In genomic region chr2:32305668-32306067, GRCm38 (mm10) we compare ENCODE assay signal across 31 mouse cellular contexts. TPM values are rescaled to one million over a fixed set of nuclear protein-coding genes. Genes with fewer than 3 reads are reported as not detected.
DNase-seq lines count a peak whose midpoint lies in the region; ATAC-seq and TF ChIP-seq lines count a peak whose summit lies in the region.
"Had no signal": no experiment of that assay in that cellular context is flagged by ENCODE, and none has a peak within 500 bp of the region (broad histone marks: within the 10 kb centered on the region; RNA-seq: fewer than 3 reads in every experiment).

No protein-coding gene starts in this region.

- H3K27me3 ChIP-seq in embryonic facial prominence, embryonic 10.5 days (replicated peaks; ENCODE audit: low read depth, poor library complexity, severe bottlenecking), result peaks cover 4% of the 10 kb centered on the region
- H3K27me3 ChIP-seq in limb, embryonic 11.5 days (ENCODE audit: control insufficient read depth, insufficient read depth, low read length), result no peaks in the 10 kb centered on the region
- H3K27me3 ChIP-seq: embryonic facial prominence, embryonic 15.5 days; forebrain, embryonic 15.5 days had no signal

- H3K4me1 ChIP-seq in embryonic facial prominence, embryonic 10.5 days, result peaks cover 35% of the 10 kb centered on the region
- peaks cover 13% of the 10 kb centered on the region for H3K4me1 ChIP-seq in limb, embryonic 11.5 days (ENCODE audit: control insufficient read depth, insufficient read depth, low read length)
- H3K4me1 ChIP-seq: forebrain, embryonic 12.5 days; forebrain, embryonic 15.5 days had no signal

- TF ChIP-seq CTCF in layer of hippocampus, adult 2 months (conservative IDR thresholded peaks at IDR 0.05), result no peak

- peak overlapping the region; percentile 34 for H3K9ac ChIP-seq in limb, embryonic 11.5 days (ENCODE audit: low read length)
- H3K9ac ChIP-seq: embryonic facial prominence, embryonic 15.5 days; forebrain, embryonic 12.5 days; forebrain, embryonic 15.5 days; heart, embryonic 13.5 days; hindbrain, embryonic 14.5 days had no signal

- H3K27ac ChIP-seq in layer of hippocampus, adult 2 months, result peak overlapping the region; percentile 63; the same call in 1 of the 2 replicates
- peak overlapping the region; percentile 36; the same call in 1 of the 2 replicates for H3K27ac ChIP-seq in embryonic facial prominence, embryonic 10.5 days (replicated peaks)
- no peak overlapping the region; the same call in 1 of the 2 replicates for H3K27ac ChIP-seq in limb, embryonic 11.5 days (replicated peaks; ENCODE audit: low read depth, low read length)
- H3K27ac ChIP-seq: embryonic facial prominence, embryonic 15.5 days; forebrain, embryonic 12.5 days; forebrain, embryonic 15.5 days; heart, embryonic 10.5 days; heart, embryonic 13.5 days; hindbrain, embryonic 14.5 days; hindbrain, postnatal 0 days had no signal

- peak; percentile 32 to 40 for DNase-seq in cerebellum, postnatal 25 days
- no peak for DNase-seq in cerebellum, adult 9-11 months
- DNase-seq in layer of hippocampus, adult 2 months (ENCODE audit: low spot score in 2 of 2), result no peak
- no peak for DNase-seq in layer of hippocampus, postnatal 25 days (ENCODE audit: extremely low spot score in 1 of 2, low spot score in 1 of 2)
- DNase-seq in embryonic facial prominence, embryonic 10.5 days (ENCODE audit: low spot score), result no peak
- DNase-seq in limb, embryonic 11.5 days (ENCODE audit: low spot score), result no peak
- no peak for DNase-seq in Muller cell, postnatal 12 days (ENCODE audit: inconsistent ontology term)
- DNase-seq in adrenal gland, postnatal 36 days, result no peak
- DNase-seq: adrenal gland, adult 8-10 months; adrenal gland, postnatal 25 days; B cell, adult 2 months; cerebellum, adult 11 months; cerebellum, postnatal 14 days; embryo, embryonic 11 days; gastrocnemius, postnatal 14 days; heart, adult 18-20 months; heart, postnatal 14 days; heart, postnatal 4 days; kidney, adult 18-20 months had no signal

- H3K36me3 ChIP-seq in embryonic facial prominence, embryonic 10.5 days (replicated peaks), result peaks cover 98% of the 10 kb centered on the region
- H3K36me3 ChIP-seq in limb, embryonic 11.5 days (ENCODE audit: control insufficient read depth, insufficient read depth, low read length), result peaks cover 27% of the 10 kb centered on the region

- no peak overlapping the region for H3K4me2 ChIP-seq in limb, embryonic 11.5 days (ENCODE audit: low read depth, severe bottlenecking)
- H3K4me2 ChIP-seq: embryonic facial prominence, embryonic 15.5 days; forebrain, embryonic 12.5 days; forebrain, embryonic 15.5 days; heart, embryonic 13.5 days; hindbrain, embryonic 14.5 days had no signal

- no peak for ATAC-seq in limb, embryonic 11.5 days (ENCODE audit: insufficient number of reproducible peaks, low FRiP score, low TSS enrichment, low read depth)
- ATAC-seq: activated CD4-positive, CD25-positive, alpha-beta regulatory T cell, adult 4 months; CD4-positive, CD25-positive, alpha-beta regulatory T cell, adult 4 months; forebrain, embryonic 15.5 days; hindbrain, postnatal 0 days; inflammation-experienced regulatory T-cells, adult 6 months; intestine, embryonic 16.5 days had no signal

- H3K4me3 ChIP-seq in layer of hippocampus, adult 2 months, result no peak overlapping the region
- H3K4me3 ChIP-seq in embryonic facial prominence, embryonic 10.5 days, result no peak overlapping the region
- no peak overlapping the region for H3K4me3 ChIP-seq in limb, embryonic 11.5 days (ENCODE audit: low read depth, low read length)
- H3K4me3 ChIP-seq: embryonic facial prominence, embryonic 15.5 days; forebrain, embryonic 12.5 days; forebrain, embryonic 15.5 days; heart, embryonic 10.5 days; heart, embryonic 13.5 days had no signal

- no peaks in the 10 kb centered on the region for H3K9me3 ChIP-seq in embryonic facial prominence, embryonic 10.5 days
- no peaks in the 10 kb centered on the region for H3K9me3 ChIP-seq in limb, embryonic 11.5 days (ENCODE audit: control insufficient read depth, low read length)
- H3K9me3 ChIP-seq: embryonic facial prominence, embryonic 15.5 days; forebrain, embryonic 12.5 days; forebrain, embryonic 15.5 days; heart, embryonic 10.5 days; heart, embryonic 13.5 days had no signal

- 93% methylated on average over 5 of the region's 5 CpGs for WGBS in embryonic facial prominence, embryonic 10.5 days
- 92% methylated on average over 5 of the region's 5 CpGs for WGBS in limb, embryonic 11.5 days

RNA-seq across cellular contexts. Expression of gene Swi5, which starts 17.8 kb away (rescaled TPM):
- 100 to 1,000 TPM; 212 to 222 TPM for total RNA-seq in layer of hippocampus, adult 2 months (2021)
- 100 to 1,000 TPM; 206 to 208 TPM for total RNA-seq in layer of hippocampus, postnatal 25 days (2021)
- 522 and 535 TPM in 2 replicates for polyA plus RNA-seq in embryonic facial prominence, embryonic 10.5 days (2016; fragmentation: Nextera tagmentation; extraction: Ambion mirVana)
- polyA plus RNA-seq in limb, embryonic 11.5 days (2014; fragmentation: Nextera tagmentation; extraction: Ambion mirVana), result 272 and 354 TPM in 2 replicates
- total RNA-seq in adrenal gland, postnatal 36 days (2021), result 100 to 1,000 TPM; 289 to 304 TPM

RNA-seq across cellular contexts. Expression of gene Golga2, which starts 18.5 kb away (rescaled TPM):
- total RNA-seq in layer of hippocampus, adult 2 months (2021), result 10 to 100 TPM; 87.9 TPM
- total RNA-seq in layer of hippocampus, postnatal 25 days (2021), result 10 to 100 TPM; 81.4 to 89.9 TPM
- polyA plus RNA-seq in embryonic facial prominence, embryonic 10.5 days (2016; fragmentation: Nextera tagmentation; extraction: Ambion mirVana), result 20.2 and 22.5 TPM in 2 replicates
- 18.1 and 18.9 TPM in 2 replicates for polyA plus RNA-seq in limb, embryonic 11.5 days (2014; fragmentation: Nextera tagmentation; extraction: Ambion mirVana)
- total RNA-seq in adrenal gland, postnatal 36 days (2021), result 10 to 100 TPM; 73.0 to 74.2 TPM

RNA-seq across cellular contexts. Expression of gene Uck1, which starts 45.7 kb away (rescaled TPM):
- 10 to 100 TPM; 55.3 to 57.8 TPM for total RNA-seq in layer of hippocampus, adult 2 months (2021)
- total RNA-seq in layer of hippocampus, postnatal 25 days (2021), result 10 to 100 TPM; 52.8 to 60.0 TPM
- polyA plus RNA-seq in embryonic facial prominence, embryonic 10.5 days (2016; fragmentation: Nextera tagmentation; extraction: Ambion mirVana), result 74.7 and 84.0 TPM in 2 replicates
- polyA plus RNA-seq in limb, embryonic 11.5 days (2014; fragmentation: Nextera tagmentation; extraction: Ambion mirVana), result 58.6 and 61.5 TPM in 2 replicates
- 100 to 1,000 TPM; 118 to 120 TPM for total RNA-seq in adrenal gland, postnatal 36 days (2021)

RNA-seq across cellular contexts. Expression of gene Ciz1, which starts 46.5 kb away (rescaled TPM):
- total RNA-seq in layer of hippocampus, adult 2 months (2021), result 10 to 100 TPM; 75.3 to 92.7 TPM
- 10 to 100 TPM; 56.1 to 85.3 TPM for total RNA-seq in layer of hippocampus, postnatal 25 days (2021)
- polyA plus RNA-seq in embryonic facial prominence, embryonic 10.5 days (2016; fragmentation: Nextera tagmentation; extraction: Ambion mirVana), result 65.8 and 66.4 TPM in 2 replicates
- 52.2 and 67.8 TPM in 2 replicates for polyA plus RNA-seq in limb, embryonic 11.5 days (2014; fragmentation: Nextera tagmentation; extraction: Ambion mirVana)
- total RNA-seq in adrenal gland, postnatal 36 days (2021), result 10 to 100 TPM; 59.8 to 66.2 TPM

RNA-seq across cellular contexts. Expression of gene Dnm1, which starts 47.5 kb away (rescaled TPM):
- total RNA-seq in layer of hippocampus, adult 2 months (2021), result 1,000 to 10,000 TPM; 1,274 to 1,381 TPM
- 1,000 to 10,000 TPM; 1,309 to 1,323 TPM for total RNA-seq in layer of hippocampus, postnatal 25 days (2021)
- polyA plus RNA-seq in embryonic facial prominence, embryonic 10.5 days (2016; fragmentation: Nextera tagmentation; extraction: Ambion mirVana), result 20.7 and 23.5 TPM in 2 replicates
- 36.1 and 39.9 TPM in 2 replicates for polyA plus RNA-seq in limb, embryonic 11.5 days (2014; fragmentation: Nextera tagmentation; extraction: Ambion mirVana)
- total RNA-seq in adrenal gland, postnatal 36 days (2021), result 10 to 100 TPM; 14.8 to 20.3 TPM
- total RNA-seq: common myeloid progenitor, adult 5-6 weeks had no signal
- polyA plus RNA-seq: activated CD4-positive, CD25-positive, alpha-beta regulatory T cell, adult 4 months; CD4-positive, CD25-positive, alpha-beta regulatory T cell, adult 4 months; inflammation-experienced regulatory T-cells, adult 6 months had no signal

Comparison
In these comparisons a context has a peak if more than half of its experiments do, and no peak if none do; other contexts are left out.
1. DNase-seq: peak in cerebellum, postnatal 25 days (2 of 2); none in cerebellum, adult 9-11 months (single experiment), layer of hippocampus, adult 2 months (0 of 2), layer of hippocampus, postnatal 25 days (0 of 2), embryonic facial prominence, embryonic 10.5 days (single experiment), limb, embryonic 11.5 days (single experiment), Muller cell, postnatal 12 days (single experiment) and adrenal gland, postnatal 36 days (0 of 2).